Mouse (Mus musculus): ENCODE measurements around the gene Exoc6b. TPM values are rescaled to one million over a fixed set of nuclear protein-coding genes. Genes with fewer than 3 reads are reported as not detected.
A peak's percentile ranks its signal among the peaks of the same experiment; 100 is the strongest.

Exoc6b gene
- total RNA-seq, 2 experiments from 2014 or later: 12.9 to 13.0 TPM

DNA sequence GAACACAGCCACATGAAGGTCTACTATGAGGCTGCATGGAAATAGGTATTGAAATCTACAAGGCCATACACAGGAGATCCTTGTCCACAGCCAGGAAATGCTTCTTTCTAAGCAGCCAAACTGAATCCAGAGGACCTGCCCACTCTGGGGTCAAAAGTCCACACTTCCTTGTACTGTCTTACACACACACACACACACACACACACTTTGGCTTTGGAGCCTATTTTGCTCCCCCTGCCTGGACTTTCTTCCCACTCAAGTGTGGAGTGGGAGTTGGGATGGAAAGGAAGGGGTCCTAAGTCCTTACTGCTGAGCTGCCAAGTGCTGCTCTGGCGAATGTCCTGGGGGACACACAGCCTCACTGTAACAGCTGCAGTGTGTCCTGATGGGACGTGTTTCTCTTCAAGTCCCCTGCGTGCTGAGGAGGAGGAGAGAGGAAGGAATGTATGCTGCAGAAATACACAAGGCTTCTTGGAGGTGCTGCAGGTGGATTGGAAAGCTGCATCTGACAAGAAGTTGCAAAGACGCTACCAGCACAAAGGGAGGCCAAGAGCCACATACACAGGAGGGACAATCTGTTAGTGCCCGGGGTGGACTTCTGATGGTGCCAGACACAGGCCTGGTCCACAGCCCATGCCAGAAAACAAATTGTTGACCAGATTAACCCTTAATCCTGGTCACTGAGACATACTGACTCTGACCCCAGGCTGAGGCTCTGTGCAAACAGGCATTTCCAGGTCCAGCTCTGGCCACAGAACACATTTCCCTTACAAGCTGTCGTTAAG lies 478.2 kb downstream of the Exoc6b start:
- DNase-seq: no peak

DNA sequence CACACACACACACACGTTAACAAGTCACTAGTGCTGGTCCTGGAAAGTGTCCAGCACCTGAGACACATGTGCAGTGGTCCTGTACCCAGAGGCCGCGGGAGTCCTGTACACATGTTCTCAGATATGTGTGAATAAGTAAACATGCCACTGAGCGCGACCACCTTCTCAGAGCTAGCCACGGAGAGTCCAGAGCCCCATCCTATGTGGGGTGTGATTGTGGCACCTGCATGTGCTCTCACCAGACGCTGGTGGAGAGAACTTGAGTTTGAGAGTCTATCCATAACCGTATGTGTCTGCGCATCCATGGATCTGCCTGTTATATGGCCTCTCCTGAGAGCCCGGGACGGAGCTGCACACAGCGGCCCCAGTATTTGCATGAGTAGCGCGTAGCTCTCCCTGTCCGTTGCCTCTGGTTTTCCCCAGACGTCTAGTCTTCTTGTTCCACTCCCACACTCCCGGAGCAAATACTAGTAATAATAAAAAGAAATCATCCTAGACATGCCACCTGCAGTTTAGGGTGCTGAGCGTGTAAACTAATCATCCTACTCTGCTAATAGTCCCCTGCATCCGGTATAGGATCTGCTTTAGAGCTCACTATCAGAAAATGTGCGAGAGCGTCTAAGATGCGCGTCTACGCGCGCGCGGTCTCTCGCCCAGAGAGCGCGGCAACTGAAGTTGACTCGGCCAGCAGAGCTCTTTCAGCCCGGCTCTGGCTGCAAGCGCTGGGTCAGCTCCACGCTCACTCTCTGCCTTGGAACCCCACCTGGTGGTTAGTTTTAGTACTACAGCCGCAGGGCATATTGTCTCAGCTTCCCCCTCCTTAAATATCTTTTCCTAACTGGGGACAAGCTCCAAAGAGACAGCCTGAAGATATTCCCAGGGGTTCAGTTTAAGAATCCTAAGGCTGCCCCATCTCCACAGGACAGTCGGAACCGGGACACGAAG lies 479.3 kb downstream of the Exoc6b start:
- intact Hi-C loops (cut with DNase I): loop anchor here (2.0 to 10.0 kb wide), 6 partner anchors 163 to 495 kb away; no protein-coding TSS in a partner anchor
- DNase-seq: peak; percentile 72 to 84

More for the DNA sequence above, 478.2 kb downstream of the Exoc6b start:
- intact Hi-C loops (cut with DNase I): loop anchor here (2.0 to 10.0 kb wide), 5 partner anchors 164 to 496 kb away; no protein-coding TSS in a partner anchor

DNA sequence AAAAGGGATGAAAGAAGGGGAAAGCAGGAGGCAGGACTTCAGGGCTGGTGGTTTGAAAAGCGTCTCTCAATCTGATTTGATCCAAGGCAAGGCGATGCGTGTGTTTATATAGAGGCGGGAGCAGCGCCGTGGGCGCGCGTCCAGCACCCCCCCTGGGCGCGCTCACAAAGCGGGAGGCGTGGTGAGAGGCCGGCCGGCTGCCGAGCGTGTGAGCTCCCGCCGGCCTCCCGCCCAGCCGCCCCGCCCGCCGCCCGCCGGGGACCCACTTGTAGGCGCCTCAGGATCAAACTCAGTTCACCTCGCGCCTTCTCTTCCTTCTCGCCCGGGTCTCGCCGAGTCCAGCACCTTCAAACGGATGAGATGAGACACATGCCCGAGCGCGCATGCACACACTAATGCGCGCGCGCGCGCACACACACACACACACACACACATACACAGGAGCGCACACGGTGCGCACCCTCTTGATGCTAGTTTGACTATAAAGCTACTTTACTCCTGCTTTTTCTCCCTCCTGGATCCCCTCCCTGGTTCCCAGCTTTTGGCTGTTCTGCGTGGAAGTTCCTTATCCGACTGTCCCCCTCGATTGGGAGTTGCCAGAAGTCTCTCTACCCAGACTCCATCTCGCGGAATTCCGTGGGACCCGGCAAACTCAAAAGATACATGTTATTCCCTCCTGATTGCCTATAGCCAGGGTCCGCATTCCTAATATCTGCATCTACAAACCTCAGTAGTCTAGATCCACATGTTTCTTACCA lies 480.2 kb downstream of the Exoc6b start:
- intact Hi-C loops (cut with DNase I): loop anchor here (10.0 kb wide), 1 partner anchor 324 kb away; no protein-coding TSS in a partner anchor
- peak in 1 of 2 experiments; percentile 41 for DNase-seq

DNA sequence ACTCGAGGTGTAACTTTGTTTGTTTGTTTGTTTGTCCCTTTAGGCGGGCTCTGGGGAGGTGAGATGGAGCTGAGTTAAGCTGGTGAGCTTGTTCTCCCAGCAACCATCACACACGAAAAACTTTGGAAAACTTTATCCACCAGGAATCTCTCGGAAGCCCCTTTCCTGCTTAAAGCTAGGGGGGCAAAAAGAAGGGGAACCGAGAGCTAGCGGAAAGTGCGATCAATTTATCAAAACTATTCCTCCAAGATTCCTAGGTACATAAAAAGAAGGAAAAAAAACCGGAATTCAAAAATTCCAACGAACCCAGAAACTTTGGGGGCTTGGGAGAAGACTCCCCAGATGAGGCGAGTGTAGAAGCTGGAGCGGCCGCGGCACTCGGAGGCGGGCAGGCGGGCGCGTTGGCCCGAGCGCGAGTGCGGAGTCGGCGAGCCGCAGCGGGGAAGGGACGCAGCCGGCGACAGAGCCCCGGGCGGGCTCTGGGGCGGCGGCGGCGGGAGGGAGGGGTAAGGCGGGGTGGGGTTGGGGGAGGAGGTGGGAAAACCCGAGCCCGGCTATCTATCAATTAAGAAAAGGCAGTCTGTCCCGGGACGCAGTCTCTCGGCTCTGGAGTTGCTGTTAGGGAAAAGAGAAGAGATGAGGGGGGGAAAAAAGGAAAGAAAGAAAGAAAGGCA lies 481.0 kb downstream of the Exoc6b start:
- intact Hi-C loops (cut with DNase I): loop anchor here (10.0 kb wide), 1 partner anchor 324 kb away; no protein-coding TSS in a partner anchor
- peak in 1 of 2 experiments; percentile 13 for DNase-seq

DNA sequence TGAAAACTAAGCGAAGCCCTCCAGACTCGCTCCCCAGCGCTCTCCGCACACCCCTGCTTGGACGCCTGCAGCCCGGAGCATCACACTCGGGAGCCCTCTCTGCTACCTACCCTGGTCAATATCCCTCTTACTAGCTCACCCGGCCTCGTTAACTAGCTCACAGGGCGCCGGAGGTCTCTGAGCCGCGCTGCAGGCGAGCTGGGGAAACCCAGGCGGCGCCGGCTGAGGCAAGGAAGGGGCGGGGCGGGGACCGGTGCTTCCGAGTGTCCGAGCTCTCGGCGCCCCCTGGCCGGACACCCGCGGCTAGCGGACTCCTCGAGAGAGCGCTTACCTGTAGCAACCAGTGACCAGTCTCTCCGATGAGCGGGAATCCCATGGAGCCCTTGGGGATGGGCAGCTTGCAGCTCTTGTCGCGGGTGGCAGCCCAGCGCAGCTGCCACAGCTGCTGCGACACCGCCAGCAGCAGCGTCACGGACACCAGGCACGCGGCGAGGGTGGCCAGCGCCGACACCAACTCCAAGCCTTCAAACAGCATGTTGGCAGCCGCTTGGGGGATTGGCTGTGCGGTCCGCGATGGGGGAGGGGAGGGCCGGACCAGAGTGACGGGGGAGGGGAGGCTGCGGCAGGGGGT lies 481.7 kb downstream of the Exoc6b start:
- DNase-seq: peak; percentile 35 to 53
- intact Hi-C loops (cut with DNase I): loop anchor here (10.0 kb wide), 1 partner anchor 323 kb away; no protein-coding TSS in a partner anchor

DNA sequence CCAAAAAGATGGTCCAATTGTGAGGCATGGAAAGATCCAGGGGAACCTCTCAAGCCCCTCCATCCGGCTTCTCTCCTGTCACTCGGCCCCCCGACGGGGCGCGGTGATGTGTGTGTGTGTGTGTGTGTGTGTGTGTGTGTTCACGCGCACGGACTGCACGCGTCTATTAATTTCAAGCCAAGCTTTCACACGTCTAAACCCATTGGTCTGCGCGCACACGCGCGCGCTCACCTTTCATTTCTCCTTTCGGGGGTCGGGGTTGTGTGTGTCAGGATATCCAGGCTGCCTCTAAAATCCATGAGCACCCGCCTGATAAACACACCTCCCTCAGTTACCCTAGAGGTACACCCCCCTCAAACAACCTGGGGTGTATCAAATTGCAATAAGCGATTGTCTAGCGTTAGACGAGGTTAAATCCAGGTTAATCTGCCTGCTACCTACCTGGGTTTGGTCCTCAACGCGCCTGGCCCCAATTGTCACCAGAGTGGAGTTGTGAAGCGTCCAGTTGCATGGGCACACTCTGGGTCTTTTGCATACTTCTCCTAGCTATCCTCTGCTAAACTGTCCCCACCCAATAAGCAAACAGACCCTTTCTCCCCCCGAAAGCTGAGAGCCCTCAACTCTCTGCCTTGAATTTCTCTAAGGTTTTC lies 482.6 kb downstream of the Exoc6b start:
- intact Hi-C loops (cut with DNase I): loop anchor here (10.0 kb wide), 1 partner anchor 322 kb away; no protein-coding TSS in a partner anchor
- DNase-seq: peak in 1 of 2 experiments; percentile 13

DNA sequence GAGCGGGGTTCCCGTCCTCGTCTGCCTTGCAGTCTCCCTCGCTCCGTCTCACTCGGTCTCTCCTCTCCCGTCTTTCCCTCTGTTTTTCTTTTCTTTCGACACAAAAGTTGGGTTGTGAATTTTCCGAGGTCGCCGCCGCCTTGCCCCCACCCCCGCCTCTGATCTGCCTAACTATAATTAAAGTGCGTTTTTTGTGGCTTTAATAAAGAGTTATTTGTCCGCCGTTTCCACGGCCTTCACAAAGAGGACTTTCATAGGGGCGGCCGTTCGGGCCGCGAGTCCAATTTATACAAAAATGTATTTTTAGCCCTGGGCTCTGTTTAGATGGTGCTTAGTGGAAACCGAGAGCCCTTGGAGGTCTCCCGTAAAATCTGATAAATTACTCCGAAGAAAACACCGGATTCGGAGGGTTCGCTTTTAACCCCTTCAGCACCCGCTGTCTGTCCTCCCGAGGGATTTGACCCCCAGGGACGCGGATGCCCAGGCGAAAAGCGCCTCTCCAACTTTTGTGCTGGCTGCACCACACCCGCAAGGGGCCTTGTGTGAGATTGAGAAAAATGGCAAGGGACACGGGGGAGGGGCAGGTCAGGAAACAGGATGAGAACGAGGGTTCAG lies 483.5 kb downstream of the Exoc6b start:
- DNase-seq: no peak
- intact Hi-C loops (cut with DNase I): loop anchor here (10.0 kb wide), 1 partner anchor 321 kb away; no protein-coding TSS in a partner anchor

DNA sequence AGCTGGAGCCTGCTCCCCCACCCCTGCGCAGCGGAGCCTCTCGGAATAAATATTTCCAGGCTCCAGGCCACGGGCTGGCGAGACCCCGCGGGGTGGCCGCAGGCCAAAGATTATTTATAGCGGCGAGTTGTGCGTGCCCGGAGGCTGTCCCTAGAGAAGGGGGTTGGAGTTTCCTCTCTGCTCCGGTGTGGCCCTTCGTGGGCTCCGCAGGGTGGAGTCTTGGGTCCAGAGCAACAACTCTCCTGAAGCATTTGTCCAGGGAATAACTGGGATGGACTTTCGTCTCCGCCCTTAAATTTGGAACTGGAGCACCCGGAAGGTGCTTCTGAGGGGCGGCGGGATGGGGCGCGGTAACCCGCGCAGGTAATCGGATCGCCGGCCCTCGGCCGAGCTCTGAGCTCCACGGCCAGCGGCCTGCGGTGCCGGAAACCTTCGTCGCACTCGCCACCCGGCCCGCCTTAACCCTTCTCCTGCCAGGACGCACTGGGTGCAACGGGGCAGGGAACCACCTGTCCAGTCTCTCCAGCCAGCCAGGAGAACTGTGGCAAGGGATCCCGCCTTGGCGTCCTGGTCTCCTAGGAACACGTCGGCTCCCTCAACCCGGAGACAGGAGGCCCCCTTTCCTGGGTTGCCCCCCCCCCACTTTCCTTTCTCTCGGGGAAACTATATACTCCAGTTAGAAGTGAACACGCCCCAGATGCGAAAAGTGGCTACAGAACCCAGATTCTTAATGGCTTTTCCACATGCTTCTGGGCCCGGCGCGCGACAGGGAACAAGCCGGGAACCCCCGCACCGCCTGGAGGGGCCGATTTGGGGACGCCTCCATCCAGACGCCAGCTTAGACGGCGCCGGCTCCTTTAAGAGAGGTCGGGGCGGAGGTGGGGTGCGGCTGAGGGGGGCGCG lies 484.3 kb downstream of the Exoc6b start:
- peak; percentile 66 to 73 for DNase-seq
- intact Hi-C loops (cut with DNase I): loop anchor here (5.0 to 10.0 kb wide), 2 partner anchors 320 to 488 kb away; no protein-coding TSS in a partner anchor

DNA sequence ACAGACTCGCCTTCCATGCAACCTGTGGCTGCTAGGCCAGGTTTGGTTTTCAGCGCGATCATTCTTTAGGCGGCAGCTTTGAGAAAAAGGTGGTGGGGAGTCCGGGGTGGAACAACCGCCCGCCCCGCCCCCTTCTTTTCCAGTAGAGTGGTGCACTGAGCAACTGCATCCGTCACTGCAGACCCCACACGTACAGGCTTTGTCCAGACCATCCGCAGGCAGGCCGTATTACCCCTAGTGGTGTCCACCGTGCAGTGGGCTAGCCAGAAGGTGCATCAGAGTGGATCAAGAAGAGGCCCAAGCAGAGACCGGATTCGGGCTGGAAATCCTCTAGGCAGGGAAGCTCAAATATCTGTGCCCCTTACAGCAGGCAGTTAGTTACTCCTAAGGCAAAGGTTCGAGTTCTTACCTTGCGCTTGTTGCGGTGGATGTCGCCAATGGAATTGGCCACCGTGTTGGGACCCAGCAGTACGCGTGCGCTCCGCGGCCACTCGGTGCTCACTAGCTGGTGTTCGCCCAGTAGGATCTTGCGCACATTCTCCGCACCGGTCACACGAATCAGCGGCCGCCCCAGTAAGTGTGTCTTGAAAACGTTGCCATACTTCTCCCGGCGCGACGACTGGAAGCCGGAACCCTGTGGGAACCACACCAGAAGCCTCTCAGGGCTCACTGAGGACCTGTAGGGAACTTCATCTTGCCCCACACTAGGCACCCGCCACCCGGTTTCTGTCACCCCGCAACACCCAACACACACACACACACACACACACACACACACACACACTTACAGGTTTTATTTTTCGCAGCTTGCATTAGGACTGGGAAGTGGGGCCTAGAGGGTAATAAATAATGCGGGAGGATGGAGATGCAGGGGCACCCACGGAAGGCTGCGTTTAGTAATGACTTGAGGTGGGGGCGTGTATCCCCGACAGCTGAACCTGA lies 485.2 kb downstream of the Exoc6b start:
- intact Hi-C loops (cut with DNase I): loop anchor here (5.0 to 10.0 kb wide), 2 partner anchors 319 to 487 kb away; no protein-coding TSS in a partner anchor
- DNase-seq: peak in 1 of 2 experiments; percentile 38

DNA sequence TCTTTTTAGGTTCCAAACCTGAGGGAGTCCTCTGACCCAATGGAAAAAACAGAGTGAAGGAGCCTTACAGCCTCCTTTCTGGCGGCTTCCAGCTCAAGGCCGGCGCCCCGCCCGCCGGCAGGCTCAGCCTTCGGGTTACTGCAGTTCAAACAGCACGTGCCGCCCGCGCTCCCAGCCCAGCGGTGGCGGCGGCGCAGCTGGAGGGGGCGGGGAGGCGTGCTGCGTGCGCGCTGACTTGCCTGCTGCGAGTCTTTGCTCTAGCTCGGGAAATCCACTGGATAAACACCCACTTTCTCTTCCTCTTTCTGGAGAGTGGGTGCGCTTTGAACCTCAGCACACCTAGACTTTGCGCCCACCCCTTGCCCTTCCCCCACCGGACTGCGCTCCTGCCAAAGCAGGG lies 485.9 kb downstream of the Exoc6b start:
- DNase-seq: peak; percentile 57 to 66
- intact Hi-C loops (cut with DNase I): loop anchor here (5.0 to 10.0 kb wide), 2 partner anchors 319 to 486 kb away; no protein-coding TSS in a partner anchor

DNA sequence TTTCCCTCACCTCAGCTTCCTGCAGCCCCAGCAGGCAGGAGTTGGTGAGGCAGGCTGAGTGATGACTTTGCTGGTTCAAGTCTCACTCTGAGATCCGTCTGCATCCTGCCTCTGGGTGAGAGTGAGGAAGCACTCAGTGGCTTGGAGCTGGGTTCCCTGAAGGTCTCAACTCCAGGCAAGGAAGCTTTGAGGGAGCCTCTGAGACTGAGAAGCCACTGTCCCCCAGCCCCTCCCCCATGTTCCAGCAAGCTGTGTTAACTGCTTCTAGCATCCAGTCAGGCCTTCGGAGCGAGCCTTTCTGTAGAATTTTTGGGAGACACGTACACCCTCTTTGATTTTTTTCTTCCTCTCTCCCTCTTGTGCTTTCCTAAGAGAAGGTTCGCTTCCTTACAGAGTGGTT lies 486.5 kb downstream of the Exoc6b start:
- intact Hi-C loops (cut with DNase I): loop anchor here (5.0 to 10.0 kb wide), 2 partner anchors 318 to 486 kb away; no protein-coding TSS in a partner anchor
- no peak for DNase-seq

DNA sequence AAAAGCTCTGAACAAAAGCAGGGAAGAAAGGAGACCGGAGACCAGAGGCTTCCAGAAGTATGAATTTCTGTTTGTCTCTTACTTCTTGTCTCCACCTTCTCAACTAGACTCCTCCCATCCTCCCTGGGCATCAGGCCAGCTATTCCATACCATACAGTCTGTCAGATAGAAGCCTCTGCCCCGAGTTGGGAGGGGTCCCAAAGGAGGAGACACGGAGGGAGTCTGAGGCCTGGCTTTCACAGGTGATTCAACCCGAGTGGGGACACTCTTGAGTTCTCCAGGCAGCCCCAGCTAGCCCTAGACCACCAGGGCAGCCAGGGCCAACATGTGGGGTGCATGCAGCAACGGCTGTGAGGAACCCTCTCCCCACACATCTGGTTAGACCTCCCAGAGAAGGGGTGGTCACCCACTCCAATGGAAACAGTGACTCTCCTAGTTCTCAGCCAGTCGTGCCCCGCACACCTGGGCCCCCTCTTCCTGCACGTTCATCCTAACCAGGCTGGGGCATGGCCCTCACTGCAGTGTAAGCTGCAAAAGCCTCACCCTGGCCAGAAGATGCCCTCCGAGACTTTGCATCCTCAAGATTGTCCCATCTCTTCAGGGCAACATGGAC lies 487.4 kb downstream of the Exoc6b start:
- DNase-seq: no peak
- intact Hi-C loops (cut with DNase I): loop anchor here (5.0 to 10.0 kb wide), 2 partner anchors 317 to 485 kb away; no protein-coding TSS in a partner anchor

DNA sequence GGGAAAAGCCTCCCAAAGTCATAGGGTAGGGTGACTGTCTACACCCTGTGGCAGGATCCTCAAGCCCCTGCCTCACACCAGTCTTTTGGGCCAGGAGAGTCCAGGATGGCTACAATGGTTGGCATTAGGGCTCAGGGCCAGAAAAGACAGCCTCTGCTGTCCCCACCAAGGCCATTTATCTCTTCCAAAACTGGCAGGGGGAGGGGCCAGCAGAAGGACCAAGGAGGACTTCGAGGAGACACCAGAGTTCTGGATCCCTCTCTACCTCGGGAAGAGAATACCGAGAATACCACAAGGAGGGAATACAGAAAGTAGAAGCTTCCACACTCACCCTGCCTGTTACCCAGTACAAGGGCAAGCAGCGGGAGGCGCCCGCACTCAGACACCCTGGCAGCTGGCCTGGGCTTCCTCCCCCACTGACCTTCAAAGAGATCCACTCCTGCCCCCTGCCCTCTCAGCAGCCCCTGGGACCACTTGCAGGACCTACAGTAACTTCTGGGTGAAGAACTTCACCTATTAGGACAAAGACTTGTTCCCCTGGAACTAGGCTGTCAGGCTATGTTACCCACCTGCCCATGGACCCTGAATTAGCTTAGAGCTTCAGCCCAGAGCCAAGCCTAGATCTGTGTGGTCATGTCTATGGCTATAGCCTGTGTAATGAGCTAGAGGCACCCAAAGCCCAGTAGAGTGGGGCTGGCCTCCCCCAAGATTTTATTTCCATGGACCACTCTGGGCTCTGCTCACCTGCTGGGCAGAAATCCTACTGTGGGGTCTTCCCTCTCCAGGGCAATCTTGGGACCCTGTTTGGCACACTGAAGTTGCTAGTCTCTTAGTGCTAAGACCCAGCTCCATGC lies 488.1 kb downstream of the Exoc6b start:
- no peak for DNase-seq
- intact Hi-C loops (cut with DNase I): loop anchor here (5.0 to 10.0 kb wide), 2 partner anchors 316 to 484 kb away; no protein-coding TSS in a partner anchor

DNA sequence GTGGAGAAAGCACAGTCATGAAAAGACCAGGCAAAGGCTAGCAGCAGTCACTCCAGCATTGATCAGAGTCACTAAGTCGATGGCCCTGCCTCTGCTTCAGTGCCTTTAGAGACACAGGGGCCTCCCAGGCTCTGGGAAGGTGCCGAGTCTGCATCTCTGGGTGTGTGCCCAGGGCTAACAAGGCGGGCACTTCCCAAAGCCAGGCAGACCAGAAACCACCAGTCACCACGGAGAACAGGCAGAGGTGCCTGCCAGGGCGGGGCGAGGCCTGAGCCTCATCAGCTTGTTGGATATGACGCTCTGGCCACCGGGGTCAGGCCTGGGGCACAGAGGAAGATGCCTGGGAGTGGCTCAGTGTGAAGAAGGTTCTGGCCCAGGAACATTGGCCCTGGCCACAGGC lies 489.8 kb downstream of the Exoc6b start:
- intact Hi-C loops (cut with DNase I): loop anchor here (5.0 to 10.0 kb wide), 2 partner anchors 257 to 335 kb away; no protein-coding TSS in a partner anchor
- DNase-seq: no peak
